Mouse (Mus musculus): ENCODE measurements around the gene Esrra. TPM values are rescaled to one million over a fixed set of nuclear protein-coding genes. Genes with fewer than 3 reads are reported as not detected.

Gene Esrra
- total RNA-seq, 2 experiments from 2014 or later = 57.0 to 59.8 TPM

DNA sequence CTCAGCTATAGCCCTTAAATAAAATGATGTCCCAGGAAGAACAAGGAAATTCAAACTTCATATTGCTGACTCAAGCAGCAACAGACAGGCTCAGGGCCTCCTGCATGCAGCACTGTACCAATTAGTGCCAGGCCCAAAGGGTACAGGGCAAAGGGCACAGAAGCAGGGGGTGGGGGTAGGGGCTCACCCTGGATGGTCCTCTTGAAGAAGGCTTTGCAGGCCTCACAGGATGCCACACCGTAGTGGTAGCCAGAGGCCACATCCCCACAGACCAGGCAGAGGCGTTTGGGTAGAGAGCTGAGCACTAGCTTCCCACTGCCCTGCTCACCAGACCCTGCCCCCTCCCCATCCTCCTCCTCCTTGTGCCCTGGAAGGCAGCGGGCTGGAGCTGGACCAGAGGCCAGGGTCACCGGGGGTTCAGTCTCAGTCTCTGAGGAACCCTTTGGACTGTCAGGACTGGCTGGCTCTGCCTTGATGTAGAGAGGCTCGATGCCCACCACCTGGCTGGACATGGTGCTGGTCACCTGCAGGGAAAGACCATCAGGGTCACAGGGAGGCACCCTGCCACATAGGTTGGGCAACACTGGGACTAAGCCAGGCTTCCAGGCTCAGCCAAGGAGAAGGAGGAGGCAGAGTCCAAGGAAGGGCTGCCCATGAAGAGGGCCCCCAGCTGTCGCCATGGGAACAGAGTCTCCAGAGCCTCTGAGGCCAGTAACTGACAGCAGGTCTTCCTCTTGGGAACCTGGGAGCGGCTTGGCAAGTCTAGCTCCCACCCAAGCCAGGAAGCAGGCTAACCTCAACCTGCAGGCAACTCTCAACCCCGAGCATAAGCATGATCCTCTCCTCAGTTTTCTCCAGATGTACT, 1.5 kb downstream of the Esrra start:
- no peak for DNase-seq

- DNase-seq = no peak
These were observed 2.2 kb downstream of the Esrra start for GRCm38 (mm10) chr19:6919431-6919830.

DNA sequence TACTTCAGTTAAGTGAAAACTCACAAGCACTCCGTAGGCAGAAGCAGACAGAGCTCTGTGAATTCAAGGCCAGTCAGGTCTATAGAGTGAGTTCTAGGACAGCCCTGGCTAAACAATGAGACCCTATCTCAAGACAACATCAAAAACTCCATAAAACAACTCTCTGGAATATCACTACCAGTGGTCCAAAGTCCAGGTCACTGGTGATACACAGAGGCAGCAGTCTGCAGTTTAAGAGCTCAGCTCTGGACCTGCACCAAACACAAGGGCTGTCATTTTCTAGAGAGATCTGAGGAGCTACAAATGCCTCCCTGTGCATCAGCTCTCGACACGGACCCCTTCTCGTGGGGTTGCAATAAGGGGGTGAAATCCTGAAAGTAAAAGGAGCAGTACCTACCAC, 3.3 kb downstream of the Esrra start:
- no peak for DNase-seq

DNA sequence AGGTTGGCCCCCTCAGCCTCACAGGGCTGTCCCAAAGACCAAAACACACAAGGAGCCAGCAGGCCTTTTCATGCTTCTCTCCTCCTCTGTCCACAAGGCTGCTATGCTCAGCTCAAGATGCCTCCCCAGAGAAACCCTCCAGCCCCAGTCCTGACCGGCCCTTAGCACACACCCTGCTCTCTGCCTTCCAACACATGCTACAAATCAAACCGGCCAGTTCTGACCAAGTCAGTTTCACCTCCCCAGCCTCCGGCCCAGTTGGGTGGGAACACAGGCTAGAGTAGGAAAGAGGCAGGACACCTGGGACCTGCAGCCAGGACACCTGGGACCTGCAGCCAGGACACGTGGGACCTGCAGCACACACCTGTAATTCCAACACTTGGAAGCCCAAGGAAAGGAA, 5.1 kb downstream of the Esrra start:
- no peak for DNase-seq

DNA sequence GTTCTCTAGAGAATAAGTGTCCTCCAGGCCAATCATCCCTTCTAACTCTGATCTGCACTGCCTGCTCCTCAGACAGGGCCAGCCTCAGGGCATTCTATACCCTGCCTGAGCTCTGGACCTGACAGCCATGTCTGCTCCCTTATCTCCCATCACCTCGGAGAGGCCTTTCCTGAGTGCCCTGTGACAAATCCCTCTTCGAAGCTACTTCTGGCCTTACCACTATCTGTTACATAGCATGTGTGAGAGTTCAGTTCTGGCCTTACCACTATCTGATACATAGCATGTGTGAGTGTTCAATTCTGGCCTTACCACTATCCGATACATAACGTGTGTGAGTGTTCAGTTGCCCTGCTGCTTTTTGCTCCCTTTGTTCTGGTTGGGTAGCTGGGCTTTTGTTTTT, 6.3 kb downstream of the Esrra start:
- DNase-seq = no peak

DNA sequence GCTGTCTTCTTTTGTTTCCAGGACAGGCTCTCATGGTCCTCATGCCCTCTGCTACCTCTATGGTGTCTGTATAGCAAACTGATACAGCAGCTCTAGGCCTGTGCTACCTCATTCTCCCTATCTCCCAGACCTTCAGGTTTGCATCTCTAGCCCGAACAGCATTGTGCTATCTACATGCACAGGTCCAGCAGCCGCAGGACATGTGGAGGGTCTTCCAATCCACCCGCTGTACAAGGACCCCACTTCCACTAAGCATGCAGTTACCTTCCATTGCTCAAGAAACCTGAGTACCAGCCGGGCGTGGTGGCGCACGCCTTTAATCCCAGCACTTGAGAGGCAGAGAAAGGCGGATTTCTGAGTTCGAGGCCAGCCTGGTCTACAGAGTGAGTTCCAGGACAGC, 7.1 kb downstream of the Esrra start:
- no peak for DNase-seq

- DNase-seq = no peak
These were observed 7.6 kb downstream of the Esrra start for GRCm38 (mm10) chr19:6913991-6914390.

DNA sequence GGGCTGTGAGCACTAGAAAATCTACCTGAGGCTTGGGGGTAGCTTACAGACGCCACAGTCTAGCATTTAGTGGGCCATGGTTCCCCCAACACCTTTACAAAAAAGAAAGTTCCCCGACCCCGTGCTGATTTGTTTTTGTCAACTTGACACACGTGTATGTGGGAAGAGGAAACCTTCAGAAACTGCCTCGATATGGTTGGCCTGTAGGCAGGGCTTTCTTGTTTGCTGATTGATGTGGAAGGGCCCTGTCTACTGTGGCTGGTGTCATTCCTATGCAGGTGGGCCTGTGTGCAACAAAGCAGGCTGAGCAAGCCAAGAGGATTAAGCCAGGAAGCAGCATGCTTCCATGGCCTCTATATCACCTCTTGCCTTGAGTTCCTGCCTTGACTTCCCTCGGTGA, 8.6 kb downstream of the Esrra start:
- DNase-seq = no peak

DNA sequence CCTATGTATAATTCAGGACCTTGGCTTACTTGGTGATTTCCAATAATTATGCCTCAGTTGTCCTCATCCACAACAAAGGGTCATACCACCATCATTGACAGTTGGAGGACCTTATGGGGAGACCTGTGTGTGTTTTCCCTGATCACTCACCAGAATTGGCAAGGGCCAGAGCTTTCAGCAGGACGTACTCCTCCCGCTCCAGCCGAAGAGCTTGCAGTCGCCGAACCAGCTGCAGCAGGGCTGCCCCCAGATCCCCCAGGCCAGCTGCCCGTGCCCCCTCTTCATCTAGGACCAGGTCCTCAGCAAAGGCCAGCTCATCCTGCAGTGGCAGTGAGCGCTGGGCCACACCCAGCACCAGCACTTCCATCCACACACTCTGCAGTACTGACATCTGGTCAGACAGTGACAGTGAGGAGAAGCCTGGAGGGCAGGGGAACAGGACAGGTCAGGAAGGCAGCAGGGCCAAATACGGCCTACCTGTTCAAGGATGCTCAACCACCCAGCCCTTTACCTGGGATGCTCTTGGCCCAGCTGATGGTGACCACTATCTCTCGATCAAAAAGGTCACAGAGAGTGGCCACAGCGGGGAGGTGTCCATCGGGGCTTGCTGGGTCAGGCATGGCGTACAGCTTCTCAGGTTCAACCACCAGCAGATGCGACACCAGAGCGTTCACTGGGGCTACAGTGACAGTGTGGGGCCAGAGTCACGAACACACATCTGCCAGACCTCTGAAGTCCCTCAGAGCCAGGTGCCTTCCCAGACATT, 9.2 kb downstream of the Esrra start:
- DNase-seq = no peak

- DNase-seq = no peak
These were observed 10.2 kb downstream of the Esrra start for GRCm38 (mm10) chr19:6911101-6912074.

DNA sequence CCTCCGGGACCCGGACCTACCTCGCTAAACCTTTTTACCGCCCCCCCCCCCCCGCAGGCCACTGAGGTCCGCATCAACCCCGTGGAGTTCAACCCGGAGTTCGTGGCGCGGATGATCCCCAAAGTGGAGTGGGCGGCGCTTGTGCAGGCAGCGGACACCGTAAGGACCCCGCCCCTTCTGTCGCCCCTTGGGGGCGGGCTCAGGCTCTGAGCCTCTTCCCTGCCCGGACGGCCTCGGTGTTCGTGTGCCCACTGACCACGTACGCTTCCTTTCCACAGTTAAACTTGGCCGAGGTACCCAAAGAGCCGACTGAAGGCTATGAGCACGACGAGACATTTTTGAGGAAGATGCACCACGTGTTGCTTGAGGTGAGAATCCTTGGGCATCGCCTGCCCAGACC, 11.3 kb downstream of the Esrra start:
- peak in 1 of 2 experiments; percentile 46 for DNase-seq

GRCm38 (mm10) chr19:6909507-6910289, 11.9 kb downstream of the Esrra start, which contains the start of the genes Trmt112 and Prdx5:
Trmt112 (plus strand) TSS chr19:6909698.
Prdx5 (minus strand) TSS chr19:6910106.
- DNase-seq = peak; percentile 91 to 94

DNA sequence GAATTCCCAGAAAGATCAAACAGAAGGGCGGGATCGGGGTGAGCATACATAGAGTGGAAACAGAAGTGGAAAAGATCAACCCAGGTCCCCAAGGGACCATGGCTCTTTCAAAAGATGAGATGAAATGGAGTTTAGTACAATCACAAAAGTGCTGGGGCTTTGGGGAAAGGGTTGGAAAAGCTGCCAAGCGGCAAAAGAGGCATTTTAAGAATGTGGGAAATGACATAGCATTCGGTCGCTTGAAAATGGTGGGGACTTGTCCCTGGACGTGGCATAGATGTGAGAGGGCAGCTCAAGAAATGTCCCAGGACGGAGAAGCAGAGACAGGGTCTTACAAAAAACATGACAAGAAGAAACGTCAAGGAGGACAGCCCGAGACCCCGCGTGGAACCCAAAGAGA, 12.6 kb downstream of the Esrra start:
- no peak for DNase-seq

GRCm38 (mm10) chr19:6907811-6908540, 13.6 kb downstream of the Esrra start:
- no peak for DNase-seq

- no peak for DNase-seq
These were observed 14.5 kb downstream of the Esrra start for GRCm38 (mm10) chr19:6907094-6907493.

- no peak for DNase-seq
These were observed 15.4 kb downstream of the Esrra start for GRCm38 (mm10) chr19:6906199-6906598.

- no peak for DNase-seq
These were observed 16.0 kb downstream of the Esrra start for GRCm38 (mm10) chr19:6905498-6906159.

DNA sequence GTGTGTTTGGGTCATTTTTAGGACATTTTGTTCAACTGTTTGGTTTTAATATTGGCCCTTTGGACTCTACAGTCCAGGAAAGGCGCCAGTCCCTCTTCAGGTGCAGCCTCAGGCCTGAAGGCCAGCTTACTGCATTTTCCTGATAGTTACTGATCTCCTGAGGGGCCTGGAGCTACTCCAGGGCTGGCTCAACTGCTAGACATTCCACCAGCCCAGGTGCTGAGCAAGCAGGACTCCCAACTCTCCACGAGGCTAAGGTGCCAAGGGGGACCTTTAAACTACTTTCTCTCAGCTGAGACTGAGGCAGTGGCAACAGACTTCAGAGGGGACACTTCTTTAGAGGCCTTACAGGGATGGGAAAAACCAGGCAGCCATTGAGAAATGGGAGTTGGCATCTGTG, 16.8 kb downstream of the Esrra start:
- DNase-seq = no peak

- no peak for DNase-seq
These were observed 18.6 kb downstream of the Esrra start for GRCm38 (mm10) chr19:6903031-6903430.

GRCm38 (mm10) chr19:6899641-6900040, 22.0 kb downstream of the Esrra start:
- DNase-seq = no peak

Data from layer of hippocampus, postnatal 36 days (tissue).